Mouse (Mus musculus) small intestine, adult 2 months (tissue): ENCODE measurements around the gene Npff. TPM values are rescaled to one million over a fixed set of nuclear protein-coding genes. Genes with fewer than 3 reads are reported as not detected.

ENCODE experiments used
- H3K27ac ChIP-seq: fragments of 200-500 bp; 2 replicates; pipeline ENCODE4 v1.5.1; 2012; ENCODE audit warnings: low read depth, low read length, control low read depth, inconsistent platforms; ENCODE audit not compliant: insufficient read depth
- H3K27me3 ChIP-seq: fragments of 200-500 bp; 2 replicates; pipeline ENCODE4 v1.6.1; 2012; ENCODE audit warnings: mild to moderate bottlenecking, moderate library complexity, low read length, inconsistent platforms; ENCODE audit not compliant: control insufficient read depth, insufficient read depth
- H3K36me3 ChIP-seq: fragments of 200-500 bp; 2 replicates; pipeline ENCODE4 v1.6.1; 2012; ENCODE audit warnings: mild to moderate bottlenecking, low read length, control low read depth, inconsistent platforms; ENCODE audit not compliant: control insufficient read depth, insufficient read depth
- H3K4me1 ChIP-seq: fragments of 200-500 bp; 2 replicates; pipeline ENCODE4 v1.6.1; 2012; ENCODE audit warnings: low read length, inconsistent platforms, mixed read lengths; ENCODE audit not compliant: control insufficient read depth, insufficient read depth, insufficient read length
- H3K4me3 ChIP-seq: fragments of 200-500 bp; 2 replicates; pipeline ENCODE4 v1.5.1; 2012; ENCODE audit warnings: low read depth, mild to moderate bottlenecking, control low read depth, inconsistent platforms, low read length, moderate library complexity
- CTCF ChIP-seq: fragments of 200-500 bp; IDR thresholded peaks from 2 replicates; pipeline ENCODE4 v1.5.1; 2012; ENCODE audit warnings: low read depth, mild to moderate bottlenecking, control low read depth, inconsistent platforms, low read length, moderate library complexity, mixed read lengths; ENCODE audit not compliant: insufficient replicate concordance, insufficient read length; ENCODE audit errors: extremely low read depth
- POLR2A ChIP-seq: fragments of 200-500 bp; IDR thresholded peaks from 2 replicates; pipeline ENCODE4 v1.6.1; 2012; ENCODE audit warnings: low read depth, mild to moderate bottlenecking, control low read depth, inconsistent platforms, low read length, moderate library complexity
- WGBS: fragments of 180-500 bp; shearing (Covaris S2); methylation state at CpG from one replicate; pipeline ENCODE4 v1.1.7; 2018; 5-methylcytosine and 5-hydroxymethylcytosine counted together
- polyA plus RNA-seq: library from polyadenylated mRNA; depleted of rRNA; stranded (reverse); fragments of >200 nt; gene quantifications from 2 replicates; pipeline ENCODE4 v1.2.3, GENCODE M21; 2012

Npff gene
- polyA plus RNA-seq, 1 experiment = 2.7 TPM

GRCm38 (mm10) chr15:102510590-102511284 is 14.0 kb downstream of the Npff start:
- 4% methylated on average over 34 of the region's 34 CpGs for WGBS
- Histone ChIP-seq H3K36me3 (no peaks in the 10 kb centered on the region), H3K27me3 (no peaks in the 10 kb centered on the region), H3K4me3 (peak overlapping the region; percentile 93), H3K27ac (no peak overlapping the region), H3K4me1 (peaks cover 8% of the 10 kb centered on the region)
- TF ChIP-seq POLR2A (no peak), CTCF (no peak)

GRCm38 (mm10) chr15:102510110-102510509 is 14.6 kb downstream of the Npff start:
- TF ChIP-seq POLR2A = no peak
- no peak for TF ChIP-seq CTCF
- Histone ChIP-seq H3K36me3 (no peaks in the 10 kb centered on the region), H3K27me3 (no peaks in the 10 kb centered on the region), H3K27ac (no peak overlapping the region), H3K4me1 (peaks cover 8% of the 10 kb centered on the region), H3K4me3 (peak overlapping the region; percentile 93)
- 31% methylated on average over 9 of the region's 9 CpGs for WGBS

- H3K36me3 ChIP-seq = peaks cover 10% of the 10 kb centered on the region
- H3K4me3 ChIP-seq = no peak overlapping the region
- H3K4me1 ChIP-seq = peaks cover 8% of the 10 kb centered on the region
- 82% methylated on average over 3 of the region's 3 CpGs for whole genome bisulfite sequencing
- H3K27me3 ChIP-seq = no peaks in the 10 kb centered on the region
- no peak overlapping the region for H3K27ac ChIP-seq
- no peak for TF ChIP-seq CTCF
- TF ChIP-seq POLR2A = no peak
Observed at GRCm38 (mm10) chr15:102508336-102508735, 16.4 kb downstream of the Npff start.

- Histone ChIP-seq H3K4me3 (no peak overlapping the region), H3K36me3 (peaks cover 12% of the 10 kb centered on the region), H3K27me3 (no peaks in the 10 kb centered on the region), H3K27ac (no peak overlapping the region), H3K4me1 (peaks cover 8% of the 10 kb centered on the region)
- no peak for TF ChIP-seq CTCF
- TF ChIP-seq POLR2A = no peak
Observed at GRCm38 (mm10) chr15:102507561-102507960, 17.2 kb downstream of the Npff start.

- no peak for TF ChIP-seq POLR2A
- no peak for TF ChIP-seq CTCF
- Histone ChIP-seq H3K4me1 (peaks cover 15% of the 10 kb centered on the region), H3K27me3 (no peaks in the 10 kb centered on the region), H3K27ac (no peak overlapping the region), H3K4me3 (no peak overlapping the region), H3K36me3 (peaks cover 12% of the 10 kb centered on the region)
- WGBS = 91% methylated on average over 1 of the region's 1 CpGs
Observed at GRCm38 (mm10) chr15:102506864-102507263, 17.9 kb downstream of the Npff start.

- TF ChIP-seq CTCF (no peak), POLR2A (no peak)
- Histone ChIP-seq H3K4me3 (no peak overlapping the region), H3K27ac (no peak overlapping the region), H3K4me1 (peaks cover 17% of the 10 kb centered on the region), H3K36me3 (peaks cover 12% of the 10 kb centered on the region), H3K27me3 (no peaks in the 10 kb centered on the region)
- 4% methylated on average over 2 of the region's 2 CpGs for WGBS
Observed at GRCm38 (mm10) chr15:102506464-102506830, 18.3 kb downstream of the Npff start.

- no peak for TF ChIP-seq CTCF
- TF ChIP-seq POLR2A = no peak
- Histone ChIP-seq H3K27me3 (no peaks in the 10 kb centered on the region), H3K36me3 (peaks cover 17% of the 10 kb centered on the region), H3K4me3 (no peak overlapping the region), H3K27ac (no peak overlapping the region), H3K4me1 (peaks cover 23% of the 10 kb centered on the region)
- whole genome bisulfite sequencing = 59% methylated on average over 9 of the region's 9 CpGs
Observed at GRCm38 (mm10) chr15:102505770-102506463, 18.8 kb downstream of the Npff start.
